Mouse (Mus musculus) mouse trophoblast stem cell (cell line): ENCODE data around the gene Dtnbp1.

Source experiments
- in situ Hi-C, 2 experiments: fragments of 300-500 bp; cut with MseI, MboI; formaldehyde crosslinking; loops; 2 replicates in 1 of 2; 3 replicates in 1 of 2; pipeline ENCODE4 v1.15.1; 2025

The Dtnbp1 gene

DNA sequence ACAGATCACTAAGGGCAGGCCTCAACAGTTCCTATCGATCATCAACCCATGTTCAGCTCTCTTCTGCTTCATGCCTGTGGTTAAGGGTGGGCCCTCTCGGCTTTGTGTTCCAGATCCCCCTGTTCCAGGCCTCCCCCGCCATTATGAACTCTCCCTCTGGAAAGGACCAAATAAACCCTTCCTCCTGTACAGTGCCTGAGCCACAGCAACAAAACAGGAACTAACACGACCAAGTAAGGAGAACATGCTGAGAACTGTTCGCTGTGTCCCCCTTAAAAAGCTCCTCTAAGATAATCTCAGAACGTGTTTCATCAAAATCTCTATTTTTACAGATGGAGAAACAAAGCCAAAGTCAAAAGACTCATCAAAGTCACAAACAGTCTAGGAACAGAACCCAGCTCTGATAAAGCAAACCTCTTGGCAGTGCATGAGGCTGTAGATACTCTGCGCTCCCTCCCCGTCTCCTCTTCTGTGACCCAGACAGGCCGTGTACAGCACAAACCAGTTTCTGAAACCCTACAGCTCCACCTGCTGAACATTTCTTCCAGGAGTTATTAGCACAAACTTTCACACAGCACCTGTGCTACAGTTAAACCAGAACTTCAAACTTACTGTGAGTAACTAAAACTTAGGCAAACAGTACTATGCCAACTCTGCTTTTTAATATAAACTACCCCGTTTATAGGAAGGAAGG, 49.4 kb downstream of the Dtnbp1 start:
- in situ Hi-C loops = no loop called here

DNA sequence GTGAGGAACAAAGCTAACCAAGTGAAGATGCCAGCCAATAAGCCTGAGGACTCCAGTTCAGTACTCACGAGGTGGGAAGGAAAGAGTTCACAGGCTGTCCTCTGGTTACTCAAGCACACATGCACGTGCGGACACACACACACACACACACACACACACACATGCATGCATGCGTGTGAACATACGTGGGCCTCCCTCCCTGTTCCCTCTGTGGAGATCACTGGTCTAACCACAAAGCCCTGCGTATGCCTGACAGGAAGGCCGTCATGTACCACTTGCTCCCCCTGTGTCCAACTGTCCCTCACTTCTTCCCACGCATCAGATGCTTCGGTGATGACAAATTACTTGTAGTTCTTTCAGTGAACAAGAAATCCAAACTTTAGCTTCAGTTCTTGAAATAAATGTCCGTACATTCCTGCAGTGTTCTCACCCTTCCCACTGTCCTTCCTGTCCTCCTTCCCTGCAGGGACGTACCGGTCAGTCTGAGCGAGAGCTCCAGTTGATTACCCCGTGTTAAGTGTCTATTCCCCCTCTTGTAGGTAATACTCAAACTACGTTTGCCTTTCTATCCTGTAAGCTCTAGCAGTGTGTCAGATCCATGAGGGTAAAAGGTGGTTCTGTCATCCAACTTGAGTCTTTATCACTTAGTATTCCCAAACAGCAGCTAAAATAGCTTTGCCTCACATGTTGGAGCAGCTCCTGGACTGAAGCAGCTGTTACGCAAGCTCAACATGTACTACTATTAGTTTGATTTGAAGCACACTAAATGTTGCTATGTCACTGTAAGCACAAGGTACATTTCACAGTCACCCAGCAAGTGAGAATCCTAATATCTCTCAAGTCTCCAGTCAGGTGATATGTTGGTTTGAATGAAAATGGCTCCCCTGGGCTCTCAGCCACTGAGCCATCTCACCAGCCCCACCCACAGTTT, 53.4 kb downstream of the Dtnbp1 start:
- in situ Hi-C loops = no loop called here

DNA sequence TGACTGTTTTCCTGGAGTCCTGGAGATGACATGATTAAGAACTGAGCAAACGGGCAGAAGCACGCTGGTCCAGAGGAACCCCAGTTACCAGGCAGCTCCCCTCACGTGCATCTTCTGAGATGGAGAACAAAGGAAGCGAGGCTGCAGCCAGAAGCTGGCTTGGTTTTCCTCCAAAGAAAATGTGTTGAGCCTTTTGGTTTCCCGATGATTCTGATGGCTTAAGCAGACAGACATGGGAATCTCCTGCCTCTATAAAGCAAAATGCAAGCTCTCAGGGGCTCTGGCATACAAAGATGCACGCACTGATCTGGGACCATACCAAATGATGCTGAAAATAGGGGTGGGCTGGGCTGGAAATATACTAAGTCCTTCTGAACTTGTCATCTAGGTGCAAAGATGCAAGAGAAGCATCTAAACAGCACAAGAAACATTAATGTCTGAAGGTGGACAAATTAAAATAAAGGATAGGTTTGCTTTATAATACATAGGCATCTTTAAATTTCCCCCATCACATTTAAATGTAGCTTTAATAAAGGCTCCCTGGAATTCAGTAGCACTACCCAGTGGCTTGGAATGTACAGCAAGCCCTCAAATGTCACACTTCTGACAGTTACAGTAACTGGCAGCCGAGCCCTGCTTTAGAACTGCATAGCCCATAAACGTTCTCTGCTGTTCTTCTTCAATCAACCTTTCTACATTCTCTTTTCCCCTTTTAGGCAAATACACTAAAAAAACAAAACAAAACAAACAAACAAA, 54.9 kb downstream of the Dtnbp1 start:
- in situ Hi-C loops = no loop called here

DNA sequence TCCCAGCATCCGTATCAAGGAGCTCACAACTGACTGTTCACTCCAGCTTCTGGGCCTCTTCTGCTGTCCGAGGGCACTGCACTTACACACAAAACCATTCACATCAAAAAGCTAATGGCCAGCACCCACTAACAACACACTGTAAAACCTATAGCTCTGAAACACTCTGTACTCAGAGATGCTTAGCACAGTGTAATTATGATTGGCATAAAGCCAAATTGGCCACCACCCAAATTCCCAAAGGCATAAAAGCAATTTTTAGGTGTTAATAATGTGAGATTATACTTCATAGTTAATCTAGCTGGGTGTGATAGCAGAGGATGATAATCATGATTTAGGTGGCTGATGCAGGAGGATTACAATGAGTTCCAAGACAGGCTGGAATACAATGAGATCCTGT, 58.3 kb downstream of the Dtnbp1 start:
- in situ Hi-C loops = no loop called here

DNA sequence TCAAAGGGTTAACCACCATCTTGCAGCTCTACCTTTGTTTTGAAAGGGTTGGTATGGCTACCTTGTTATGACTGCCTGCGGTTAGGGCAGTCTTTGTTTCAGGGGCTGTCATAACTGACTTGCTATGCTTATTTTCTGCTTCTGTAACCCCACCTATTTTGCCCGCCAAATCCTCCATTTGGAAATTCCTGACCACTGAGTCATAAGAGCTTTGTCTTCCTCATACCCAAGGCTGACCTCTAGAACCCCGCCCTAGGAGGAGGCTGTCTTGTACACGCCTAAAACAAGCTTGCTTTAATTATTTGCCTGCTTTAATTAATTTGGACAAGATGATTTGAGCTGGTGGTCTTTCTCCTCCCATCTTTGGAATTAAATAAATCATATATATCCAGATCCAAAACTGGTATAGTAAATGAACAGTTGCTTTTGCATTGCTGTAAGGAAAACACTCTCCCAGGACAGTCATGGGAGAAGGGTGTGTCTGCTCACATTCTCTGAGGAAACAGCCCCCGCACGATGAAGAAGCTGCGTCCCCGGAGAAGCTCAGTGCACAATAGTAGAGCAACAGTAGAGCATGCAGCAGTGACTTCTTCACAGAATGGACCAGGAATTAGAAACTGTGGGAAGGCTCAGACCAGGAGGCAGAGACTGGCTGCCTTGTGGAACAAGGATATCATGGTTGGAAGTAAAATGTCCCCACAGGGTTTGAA, 62.5 kb downstream of the Dtnbp1 start:
- in situ Hi-C loops = no loop called here

- in situ Hi-C loops = no loop called here
Observed at GRCm38 (mm10) chr13:44937681-44938080, 64.3 kb downstream of the Dtnbp1 start.

GRCm38 (mm10) chr13:44933575-44933974, 68.4 kb downstream of the Dtnbp1 start:
- in situ Hi-C loops = no loop called here

DNA sequence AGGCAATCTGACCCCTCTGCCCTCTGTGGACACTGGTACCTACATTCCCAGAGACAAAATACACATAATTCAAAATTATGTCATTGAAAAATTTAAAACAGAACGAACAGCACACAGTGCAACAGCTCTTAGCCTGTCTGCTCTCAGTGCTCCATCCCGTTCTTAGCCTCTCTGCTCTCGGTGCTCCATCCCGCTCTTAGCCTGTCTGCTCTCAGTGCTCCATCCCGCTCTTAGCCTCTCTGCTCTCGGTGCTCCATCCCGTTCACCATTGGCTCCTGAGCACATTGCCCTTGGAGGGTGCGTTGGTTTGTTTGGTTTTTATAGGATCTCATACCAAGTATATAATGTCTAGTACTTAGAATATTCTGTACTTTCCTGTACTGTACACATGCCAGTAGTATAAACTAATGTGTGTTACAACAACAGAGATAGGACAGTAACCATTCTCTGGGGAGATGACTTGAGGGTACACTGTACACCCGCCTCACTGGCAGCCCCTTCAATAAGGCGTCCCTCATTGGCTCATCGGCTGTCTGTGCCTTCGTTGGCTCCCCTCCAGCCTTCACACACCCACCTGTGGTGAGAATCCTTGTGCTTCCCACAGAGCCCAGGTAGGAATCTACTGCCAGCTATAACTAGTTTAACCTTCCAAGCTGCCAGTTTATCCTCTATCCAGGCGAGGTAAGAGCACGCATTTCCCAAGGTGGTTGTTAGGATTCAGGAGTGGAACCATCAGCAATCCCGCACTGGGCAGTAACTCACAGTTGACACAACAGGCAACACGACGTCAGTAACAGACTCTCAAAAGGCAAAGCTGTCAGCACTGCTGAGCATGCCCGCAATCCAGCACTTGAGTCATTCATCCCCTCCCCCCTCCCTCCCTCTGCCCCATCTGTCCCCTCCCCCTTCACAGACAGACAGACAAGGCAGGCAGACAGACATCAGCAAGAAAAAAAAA, 69.4 kb downstream of the Dtnbp1 start:
- in situ Hi-C loops = no loop called here

- in situ Hi-C loops = no loop called here
Observed at GRCm38 (mm10) chr13:44926311-44926710, 75.6 kb downstream of the Dtnbp1 start.

DNA sequence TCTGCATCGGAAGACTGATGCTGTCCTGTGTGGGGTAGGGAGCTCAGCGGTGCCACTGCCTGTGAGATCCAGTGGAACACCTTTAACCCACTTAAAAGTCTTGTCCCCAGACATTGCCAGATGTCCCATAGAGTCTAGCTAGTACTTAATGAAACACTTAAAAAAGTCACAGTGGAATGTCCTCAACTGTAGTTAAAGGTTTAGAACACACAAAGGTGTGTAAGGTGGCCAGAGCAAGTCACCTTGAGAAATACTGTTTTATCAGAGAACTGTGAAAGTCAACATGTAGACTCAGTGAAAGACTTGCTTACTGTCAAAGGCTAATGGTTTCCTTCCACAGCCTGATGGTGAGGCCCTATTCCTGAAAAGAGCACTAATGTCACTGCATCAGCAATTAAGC, 76.8 kb downstream of the Dtnbp1 start:
- in situ Hi-C loops = no loop called here

- in situ Hi-C loops = no loop called here
Observed at GRCm38 (mm10) chr13:44924042-44924441, 77.9 kb downstream of the Dtnbp1 start.

GRCm38 (mm10) chr13:44921721-44922120, 80.2 kb downstream of the Dtnbp1 start:
- in situ Hi-C loops = no loop called here

DNA sequence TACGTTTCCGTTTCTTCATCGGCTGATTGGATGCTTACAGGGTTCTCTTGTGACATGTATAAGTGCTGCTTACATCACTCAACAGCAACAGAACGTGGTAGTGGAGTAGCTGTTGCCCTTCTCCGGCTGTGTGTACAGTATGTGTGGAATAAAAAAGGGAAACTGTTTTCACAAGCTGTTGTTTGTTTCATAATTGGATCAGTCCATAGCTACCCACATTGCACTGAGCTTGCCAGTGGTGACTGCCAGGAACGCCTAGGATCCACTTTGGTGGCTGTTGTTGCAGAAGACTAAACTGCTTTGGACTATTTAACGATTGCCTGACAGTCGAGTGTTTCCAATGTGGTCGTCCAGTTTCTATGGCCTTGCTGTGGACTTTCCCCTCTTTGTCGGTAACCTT, 80.9 kb downstream of the Dtnbp1 start:
- in situ Hi-C loops = no loop called here

DNA sequence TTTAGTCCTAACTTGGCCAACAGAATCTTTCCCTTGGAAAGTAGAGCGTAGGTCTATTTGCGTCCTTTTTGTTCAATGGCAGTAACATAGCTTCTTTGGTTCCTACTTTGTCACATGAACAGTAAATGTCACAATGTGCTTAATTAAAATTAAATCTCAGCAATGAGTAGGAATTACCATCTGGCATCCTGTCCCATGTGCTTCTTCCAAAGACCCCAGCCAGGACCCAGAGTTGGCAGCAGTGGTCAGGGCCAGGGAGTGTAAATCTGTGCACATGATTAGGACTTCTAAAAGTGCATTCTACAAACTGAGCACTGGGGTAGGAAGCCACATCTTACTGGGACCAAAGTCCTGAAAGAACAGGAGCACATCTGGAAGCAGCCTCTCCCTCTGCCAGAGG, 83.7 kb downstream of the Dtnbp1 start:
- in situ Hi-C loops = no loop called here

DNA sequence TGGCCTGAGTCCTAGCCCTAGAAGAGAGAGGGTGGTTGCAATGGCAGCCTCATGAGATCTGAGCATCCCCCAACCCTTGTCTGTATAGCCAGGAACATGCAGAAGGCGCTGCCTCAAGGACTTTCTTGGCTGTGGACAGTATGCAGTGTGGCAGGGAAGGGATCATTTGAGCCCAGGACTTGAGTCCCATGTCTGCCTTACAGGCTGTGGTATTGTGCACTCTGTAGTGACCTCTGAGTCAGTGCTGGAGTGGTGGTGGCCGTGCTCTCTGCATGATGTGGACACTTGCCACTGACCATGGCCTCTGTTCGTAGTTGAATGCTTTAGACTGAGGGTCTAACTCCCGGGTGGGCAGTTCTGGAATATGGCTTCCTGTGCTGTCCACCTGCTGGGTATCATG, 84.7 kb downstream of the Dtnbp1 start:
- in situ Hi-C loops = no loop called here

GRCm38 (mm10) chr13:44915945-44916344, 86.0 kb downstream of the Dtnbp1 start:
- in situ Hi-C loops = no loop called here

DNA sequence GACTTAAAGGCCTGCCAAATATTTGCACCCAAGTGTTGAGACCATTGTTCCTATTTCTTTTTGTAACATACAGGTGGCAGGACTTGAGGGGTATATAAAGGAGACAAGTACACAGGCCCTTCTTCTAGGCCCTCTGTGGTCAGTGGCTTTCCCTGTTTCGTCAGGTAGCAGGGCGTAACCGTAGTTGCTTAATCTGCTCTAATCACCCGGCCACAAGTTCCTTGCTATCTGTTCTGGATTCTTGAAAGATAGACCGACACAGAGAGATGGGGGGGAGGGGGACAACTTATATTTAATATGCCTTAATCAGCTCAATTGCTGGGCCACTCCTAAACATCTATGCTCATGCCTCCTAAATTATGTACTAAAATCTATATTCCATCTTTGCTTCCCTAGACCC, 86.6 kb downstream of the Dtnbp1 start:
- in situ Hi-C loops = no loop called here

DNA sequence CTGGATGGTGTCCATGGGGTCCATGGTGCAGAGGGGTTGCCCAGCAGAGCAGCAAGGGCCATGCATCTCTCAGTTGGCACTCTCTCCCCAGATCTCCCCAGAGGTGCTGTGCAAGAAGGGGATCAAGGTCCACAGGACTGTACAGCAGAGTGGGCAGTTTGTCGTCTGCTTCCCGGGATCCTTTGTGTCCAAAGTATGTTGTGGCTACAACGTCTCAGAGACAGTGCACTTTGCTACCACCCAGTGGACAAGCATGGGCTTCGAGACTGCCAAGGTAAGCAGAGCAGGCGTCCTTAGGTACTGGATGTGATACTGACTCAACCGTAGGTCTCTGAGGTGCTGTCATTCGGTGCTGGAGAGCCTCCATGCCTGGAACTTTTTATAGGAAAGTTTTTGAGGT, 88.4 kb downstream of the Dtnbp1 start:
- in situ Hi-C loops = no loop called here

- in situ Hi-C loops = no loop called here
Observed at GRCm38 (mm10) chr13:44912851-44913250, 89.1 kb downstream of the Dtnbp1 start.

DNA sequence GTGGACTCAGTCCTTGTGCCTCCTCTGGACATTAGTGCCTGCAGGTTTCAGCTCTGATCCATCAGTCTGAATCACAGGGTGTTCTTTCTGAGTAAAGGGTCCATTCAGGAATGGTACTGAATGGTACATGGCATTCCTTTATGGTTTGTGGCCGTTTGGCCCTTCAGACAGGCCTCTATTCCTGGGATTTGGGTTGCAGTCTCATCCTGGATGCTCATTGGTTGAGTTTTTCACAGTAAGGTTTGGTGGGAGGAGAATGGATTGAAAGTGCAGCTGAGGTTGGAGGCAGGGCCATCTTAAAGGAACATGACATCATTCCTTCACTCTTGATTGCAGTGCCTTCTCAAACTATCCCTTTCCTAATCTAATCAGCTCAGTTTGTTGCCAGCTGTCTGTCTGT, 93.2 kb downstream of the Dtnbp1 start:
- in situ Hi-C loops = no loop called here

DNA sequence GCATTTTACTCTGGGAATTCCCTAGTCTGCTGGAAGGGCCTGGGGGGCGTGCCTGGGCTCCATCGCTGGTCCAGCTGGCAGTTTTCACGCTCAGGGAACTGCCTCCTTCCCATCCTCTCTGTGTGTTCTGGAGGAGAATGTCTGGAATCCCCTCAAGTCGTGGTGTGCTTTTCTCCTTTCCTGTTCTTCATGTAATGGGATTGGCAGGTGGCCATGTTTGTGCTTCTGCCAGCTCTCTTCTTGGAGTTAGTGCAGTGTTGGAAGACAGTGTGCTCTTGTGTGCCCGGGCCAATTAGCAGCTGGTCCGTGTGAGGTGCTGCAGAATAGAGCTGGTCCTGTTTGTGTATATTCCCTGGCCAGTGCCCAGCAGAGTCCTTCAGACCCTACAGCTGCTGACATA, 94.2 kb downstream of the Dtnbp1 start:
- in situ Hi-C loops = no loop called here
